Mouse (Mus musculus) embryonic facial prominence, embryonic 11.5 days (tissue): ENCODE data around the gene Bhlhe23. TPM values are rescaled to one million over a fixed set of nuclear protein-coding genes. Genes with fewer than 3 reads are reported as not detected.
A peak's percentile ranks its signal among the peaks of the same experiment; 100 is the strongest.

ENCODE experiments used
- ATAC-seq: fragments of 200-750 bp; cut with Nextera tagmentation; replicated peaks from 2 replicates; pipeline ENCODE4 v1.8.0; 2017; ENCODE audit warnings: low read depth; ENCODE audit not compliant: insufficient number of reproducible peaks, low FRiP score, low TSS enrichment
- DNase-seq: peaks from one replicate; pipeline ENCODE4 v3.0.0-alpha.2; 2015; ENCODE audit warnings: low spot score
- H3K27ac ChIP-seq: fragments of 300-500 bp; sonication (generic); replicated peaks from 2 replicates; pipeline ENCODE4 v1.5.1; 2014; ENCODE audit warnings: mild to moderate bottlenecking, low read depth, low read length, control low read depth
- H3K27me3 ChIP-seq: fragments of 300-500 bp; sonication (generic); 2 replicates; pipeline ENCODE4 v1.6.1; 2014; ENCODE audit warnings: mild to moderate bottlenecking, low read length, moderate library complexity, mixed read lengths; ENCODE audit not compliant: control insufficient read depth, insufficient read depth
- H3K36me3 ChIP-seq: fragments of 300-500 bp; sonication (generic); replicated peaks from 2 replicates; pipeline ENCODE4 v1.6.1; 2014; ENCODE audit warnings: low read depth, mild to moderate bottlenecking, low read length, moderate library complexity, mixed read lengths; ENCODE audit not compliant: control insufficient read depth, insufficient read depth
- H3K4me1 ChIP-seq: fragments of 300-500 bp; sonication (generic); 2 replicates; pipeline ENCODE4 v1.6.1; 2014; ENCODE audit warnings: low read length, mixed read lengths; ENCODE audit not compliant: control insufficient read depth, insufficient read depth
- H3K4me2 ChIP-seq: fragments of 300-500 bp; sonication (generic); 2 replicates; pipeline ENCODE4 v1.6.1; 2014; ENCODE audit warnings: low read depth, mild to moderate bottlenecking, control low read depth, low read length, moderate library complexity
- H3K4me3 ChIP-seq: fragments of 300-500 bp; sonication (generic); 2 replicates; pipeline ENCODE4 v1.5.1; 2014; ENCODE audit warnings: low read depth, low read length, control low read depth
- H3K9ac ChIP-seq: fragments of 300-500 bp; sonication (generic); replicated peaks from 2 replicates; pipeline ENCODE4 v1.6.1; 2014; ENCODE audit warnings: mild to moderate bottlenecking, control low read depth, low read length
- H3K9me3 ChIP-seq: fragments of 300-500 bp; sonication (generic); replicated peaks from 2 replicates; pipeline ENCODE4 v1.6.1; 2016; ENCODE audit warnings: mild to moderate bottlenecking, low read length, inconsistent platforms, mixed read lengths; ENCODE audit not compliant: control insufficient read depth
- WGBS: fragments of 180-500 bp; shearing (Covaris S2); extraction: QIAGEN DNeasy Blood & Tissue Kit; methylation state at CpG from one replicate; pipeline ENCODE4 v1.1.7; 2014; 5-methylcytosine and 5-hydroxymethylcytosine counted together
- polyA plus RNA-seq: library from polyadenylated mRNA; unstranded; fragments of >200 nt; fragmentation: Nextera tagmentation; extraction: Ambion mirVana; gene quantifications from 2 replicates; pipeline ENCODE4 v1.2.1, GENCODE M21; 2014

The Bhlhe23 gene
- polyA plus RNA-seq, 1 experiment from 2014 or later: 1.4 TPM

DNA sequence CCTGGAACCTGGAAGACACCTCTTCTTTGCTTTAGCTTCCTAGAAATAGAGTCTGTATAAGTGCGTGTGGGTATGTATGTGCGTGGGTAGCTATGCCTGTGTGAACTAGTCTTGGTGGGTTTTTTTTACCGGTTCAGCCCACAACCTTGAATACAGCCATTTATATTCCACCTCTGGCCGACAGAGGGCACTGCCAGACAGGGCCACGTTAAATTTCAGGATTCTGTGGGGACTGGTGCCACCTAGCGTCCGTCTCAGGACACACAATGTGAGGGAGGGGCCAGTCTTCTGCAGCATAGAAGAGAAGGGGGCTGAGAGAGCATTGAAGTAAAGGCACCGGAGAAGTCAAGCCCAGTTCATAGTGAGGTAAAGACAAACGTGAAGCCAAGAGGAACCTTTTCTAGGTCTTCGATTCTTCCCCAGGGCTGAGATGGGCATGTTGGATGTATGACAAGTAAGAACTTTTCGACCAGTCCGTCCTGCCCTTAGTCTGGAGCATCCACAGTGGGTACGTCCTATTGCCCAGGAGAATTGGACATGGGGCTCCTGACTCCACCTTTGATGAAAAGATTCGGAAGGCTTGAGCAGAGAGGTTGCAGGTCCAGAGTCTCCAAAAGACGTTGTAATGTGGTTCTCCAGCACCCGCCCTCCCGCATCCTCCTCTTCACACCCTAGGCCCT lies 31.3 kb downstream of the Bhlhe23 start:
- H3K4me2 ChIP-seq: no peak overlapping the region
- H3K9me3 ChIP-seq: no peaks in the 10 kb centered on the region
- H3K27ac ChIP-seq: no peak overlapping the region
- DNase-seq: peak; percentile 88
- ATAC-seq: 0 out of 2 replicates have a peak, but pooled peaks have one; percentile 66
- 39% methylated on average over 17 of the region's 17 CpGs for WGBS
- no peaks in the 10 kb centered on the region for H3K4me1 ChIP-seq
- no peaks in the 10 kb centered on the region for H3K27me3 ChIP-seq
- H3K4me3 ChIP-seq: no peak overlapping the region
- H3K36me3 ChIP-seq: no peaks in the 10 kb centered on the region
- H3K9ac ChIP-seq: no peak overlapping the region

DNA sequence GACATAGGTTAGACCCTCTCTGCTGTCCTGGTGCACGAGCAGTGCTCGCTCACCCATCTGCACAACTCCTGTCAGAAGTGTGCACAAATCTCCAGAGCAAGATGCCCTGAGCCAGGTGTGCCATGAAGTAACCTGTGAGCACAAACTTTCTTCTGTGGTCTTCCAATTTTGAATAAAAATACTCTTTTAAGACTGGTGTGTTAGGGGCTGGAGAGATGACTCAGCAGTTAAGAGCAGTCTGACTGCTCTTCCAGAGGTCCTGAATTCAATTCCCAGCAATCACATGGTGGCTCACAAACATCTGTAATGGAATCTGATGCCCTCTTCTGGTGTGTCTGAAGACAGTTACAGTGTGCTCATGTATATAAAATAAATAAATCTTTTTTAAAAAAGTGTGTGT lies 33.4 kb downstream of the Bhlhe23 start:
- Histone ChIP-seq H3K27ac (no peak overlapping the region), H3K4me1 (no peaks in the 10 kb centered on the region), H3K9me3 (no peaks in the 10 kb centered on the region), H3K36me3 (no peaks in the 10 kb centered on the region), H3K4me2 (no peak overlapping the region), H3K9ac (no peak overlapping the region), H3K4me3 (no peak overlapping the region), H3K27me3 (no peaks in the 10 kb centered on the region)
- no peak for DNase-seq
- WGBS: 91% methylated on average over 2 of the region's 2 CpGs
- no peak for ATAC-seq

DNA sequence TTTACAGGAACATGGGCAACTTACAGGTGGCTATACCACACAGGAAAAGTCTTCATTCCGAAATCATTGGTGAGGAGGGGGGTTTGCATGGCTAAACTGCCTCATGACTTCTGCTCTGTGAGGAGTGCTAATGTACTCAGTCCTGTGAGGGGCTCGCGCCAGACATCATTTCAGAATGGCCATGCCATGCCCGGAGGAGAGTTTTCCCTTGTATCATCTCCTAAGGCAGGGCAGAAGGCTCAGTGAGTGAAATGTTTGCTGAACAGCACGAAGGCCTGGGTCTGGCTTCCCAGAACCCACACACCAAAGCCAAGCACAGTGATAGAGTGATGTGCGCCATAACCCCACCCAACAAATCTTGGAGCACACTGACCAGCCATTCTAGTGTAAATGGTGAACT lies 33.9 kb downstream of the Bhlhe23 start:
- no peak overlapping the region for H3K9ac ChIP-seq
- WGBS: 85% methylated on average over 6 of the region's 6 CpGs
- H3K4me3 ChIP-seq: no peak overlapping the region
- no peaks in the 10 kb centered on the region for H3K9me3 ChIP-seq
- no peaks in the 10 kb centered on the region for H3K36me3 ChIP-seq
- no peaks in the 10 kb centered on the region for H3K4me1 ChIP-seq
- ATAC-seq: no peak
- H3K27ac ChIP-seq: no peak overlapping the region
- no peak for DNase-seq
- H3K4me2 ChIP-seq: no peak overlapping the region
- H3K27me3 ChIP-seq: no peaks in the 10 kb centered on the region

DNA sequence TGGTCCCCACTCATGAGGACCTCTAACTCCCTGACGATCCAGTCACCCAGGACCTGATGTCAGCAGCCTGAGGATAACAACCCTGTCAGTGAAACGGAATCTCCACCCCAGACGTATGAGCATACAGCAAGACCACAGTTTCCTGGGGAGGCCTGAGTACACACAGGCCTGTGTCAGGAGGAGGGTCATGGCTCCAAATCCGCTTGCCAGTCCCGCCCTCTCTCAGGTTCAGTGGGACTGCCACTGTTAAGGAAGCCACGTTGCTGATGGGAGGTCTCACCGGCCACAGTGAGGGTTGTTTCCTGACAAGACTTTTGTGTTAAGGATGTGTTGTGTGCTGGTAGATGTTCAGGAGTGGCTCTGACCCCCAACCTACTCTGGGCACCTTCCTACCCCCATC lies 35.3 kb downstream of the Bhlhe23 start:
- no peak for DNase-seq
- no peaks in the 10 kb centered on the region for H3K36me3 ChIP-seq
- 73% methylated on average over 7 of the region's 7 CpGs for WGBS
- no peak overlapping the region for H3K4me3 ChIP-seq
- no peak overlapping the region for H3K27ac ChIP-seq
- H3K9ac ChIP-seq: no peak overlapping the region
- H3K4me2 ChIP-seq: no peak overlapping the region
- no peaks in the 10 kb centered on the region for H3K27me3 ChIP-seq
- H3K9me3 ChIP-seq: no peaks in the 10 kb centered on the region
- no peak for ATAC-seq
- H3K4me1 ChIP-seq: no peaks in the 10 kb centered on the region

DNA sequence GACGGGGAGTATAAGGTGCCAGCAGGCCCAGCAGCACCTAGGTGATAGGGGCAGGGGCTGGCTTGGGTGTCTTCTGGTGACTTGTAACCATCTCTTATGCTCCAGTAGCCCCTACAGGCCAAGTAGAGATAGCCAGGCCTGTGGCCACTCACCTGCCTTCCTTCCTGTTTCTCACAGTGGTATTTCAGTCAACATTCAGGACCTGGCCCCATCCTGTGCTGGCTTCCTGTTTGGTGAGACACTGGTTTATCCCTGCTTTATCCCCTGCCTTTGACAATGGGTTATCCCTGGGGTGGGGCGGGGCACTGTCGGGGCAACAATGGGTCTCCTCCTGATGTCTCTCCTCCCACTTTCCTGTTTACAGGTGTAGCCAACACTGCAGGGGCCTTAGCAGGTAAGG lies 36.4 kb downstream of the Bhlhe23 start:
- Histone ChIP-seq H3K4me3 (no peak overlapping the region), H3K36me3 (no peaks in the 10 kb centered on the region), H3K9ac (no peak overlapping the region), H3K27ac (no peak overlapping the region), H3K4me2 (no peak overlapping the region), H3K27me3 (no peaks in the 10 kb centered on the region), H3K9me3 (no peaks in the 10 kb centered on the region), H3K4me1 (no peaks in the 10 kb centered on the region)
- ATAC-seq (no peak), DNase-seq (no peak)
- 30% methylated on average over 3 of the region's 3 CpGs for WGBS

DNA sequence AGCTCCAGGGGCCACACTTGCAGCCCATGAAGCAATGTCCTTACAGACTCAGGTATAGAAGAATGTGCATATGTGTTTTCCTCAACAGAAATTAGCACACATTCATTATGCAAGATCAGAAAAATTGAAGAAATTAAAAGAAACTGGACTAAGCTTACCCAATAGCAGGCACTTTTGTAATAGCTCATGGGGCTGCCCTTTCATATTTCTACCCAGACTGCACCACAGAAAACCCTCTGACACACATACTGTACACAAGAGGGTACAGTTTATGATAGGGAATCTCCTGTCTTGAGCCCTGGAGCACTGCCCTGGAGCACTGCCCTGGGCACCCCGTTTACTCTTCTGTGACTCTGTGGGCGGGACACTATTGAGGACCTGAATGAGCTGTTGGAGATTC lies 38.7 kb downstream of the Bhlhe23 start:
- H3K4me2 ChIP-seq: no peak overlapping the region
- H3K4me3 ChIP-seq: no peak overlapping the region
- H3K36me3 ChIP-seq: no peaks in the 10 kb centered on the region
- 78% methylated on average over 2 of the region's 2 CpGs for WGBS
- no peaks in the 10 kb centered on the region for H3K4me1 ChIP-seq
- no peak overlapping the region for H3K9ac ChIP-seq
- no peak overlapping the region for H3K27ac ChIP-seq
- H3K27me3 ChIP-seq: no peaks in the 10 kb centered on the region
- DNase-seq: no peak
- no peak for ATAC-seq
- no peaks in the 10 kb centered on the region for H3K9me3 ChIP-seq

DNA sequence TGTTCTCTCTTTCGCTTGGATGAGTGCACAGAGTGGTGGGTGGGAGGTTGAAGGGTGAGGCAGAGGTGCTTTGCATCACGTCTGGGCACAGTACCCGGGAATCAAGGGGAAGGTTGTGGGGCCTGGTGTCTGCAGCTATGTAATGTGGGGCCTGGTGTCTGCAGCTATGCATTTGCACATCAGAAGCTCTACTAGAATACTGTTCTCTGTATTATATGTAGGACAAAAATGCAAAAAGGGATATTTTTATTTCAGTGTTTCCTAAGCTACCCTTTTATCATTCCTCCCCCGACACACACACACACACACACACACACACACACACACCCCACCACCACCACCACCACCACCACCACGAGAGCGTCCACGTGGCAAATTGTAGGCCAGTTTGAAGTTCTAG lies 41.5 kb downstream of the Bhlhe23 start:
- Histone ChIP-seq H3K27me3 (no peaks in the 10 kb centered on the region), H3K4me2 (no peak overlapping the region), H3K36me3 (no peaks in the 10 kb centered on the region), H3K9me3 (no peaks in the 10 kb centered on the region), H3K9ac (no peak overlapping the region), H3K4me1 (no peaks in the 10 kb centered on the region), H3K4me3 (no peak overlapping the region), H3K27ac (no peak overlapping the region)
- ATAC-seq: no peak
- 86% methylated on average over 7 of the region's 7 CpGs for WGBS
- no peak for DNase-seq

DNA sequence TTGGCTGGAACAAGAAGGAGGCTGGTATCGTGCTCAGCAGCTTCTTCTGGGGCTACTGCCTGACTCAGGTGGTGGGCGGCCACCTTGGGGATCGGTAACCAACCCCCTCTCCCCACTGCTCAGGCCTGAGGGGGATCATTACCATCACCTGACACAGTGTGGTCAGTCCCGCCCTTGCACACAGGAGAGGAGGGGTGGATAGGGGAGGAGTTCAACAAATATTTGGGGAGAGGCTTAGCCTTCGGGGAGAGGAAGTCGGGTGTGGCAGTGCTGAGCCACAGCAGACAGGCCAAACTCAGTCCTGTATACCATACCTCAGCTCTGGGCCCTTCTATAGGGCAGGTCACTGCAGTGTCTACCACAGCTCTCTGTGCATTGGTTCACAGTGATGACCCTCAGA lies 44.7 kb downstream of the Bhlhe23 start:
- 67% methylated on average over 6 of the region's 6 CpGs for WGBS
- DNase-seq (no peak), ATAC-seq (no peak)
- no peak overlapping the region for H3K27ac ChIP-seq
- no peaks in the 10 kb centered on the region for H3K9me3 ChIP-seq
- H3K36me3 ChIP-seq: no peaks in the 10 kb centered on the region
- H3K9ac ChIP-seq: no peak overlapping the region
- no peak overlapping the region for H3K4me2 ChIP-seq
- no peak overlapping the region for H3K4me3 ChIP-seq
- no peaks in the 10 kb centered on the region for H3K4me1 ChIP-seq
- no peaks in the 10 kb centered on the region for H3K27me3 ChIP-seq
